Mouse (Mus musculus) natural killer cell, adult 2 months (primary cell): ENCODE measurements at regions not wholly inside any gene's neighbourhood (a gene's known extent, or its start where the extent isn't known, plus 50 kb on each side); places are given as distances from the start of the nearest gene placed in this dataset.
A peak's percentile ranks its signal among the peaks of the same experiment; 100 is the strongest.

Experiments
- DNase-seq, 2 experiments: peaks; one replicate each; pipeline ENCODE4 v3.0.0; 2022; ENCODE audit warnings: low spot score in 2 of 2

DNA sequence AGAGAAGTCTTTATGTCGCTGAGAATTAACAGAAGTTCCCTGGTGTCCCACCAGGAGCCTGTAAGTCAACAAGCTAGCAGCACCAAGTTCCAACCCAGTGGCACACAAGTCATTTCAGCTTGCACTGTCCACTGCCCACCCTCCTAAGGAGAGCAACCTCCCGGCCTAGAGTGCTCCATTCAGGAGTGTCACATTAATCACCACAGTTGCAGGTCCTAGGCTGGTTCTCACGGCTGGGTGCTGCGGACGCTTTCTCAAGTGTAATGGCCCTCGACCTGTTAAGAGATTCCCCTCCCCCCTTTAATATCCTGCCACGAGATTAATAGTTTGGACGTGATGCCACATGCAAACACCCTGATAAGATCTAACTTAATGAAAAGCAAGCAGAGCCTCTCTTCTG is 288.2 kb upstream of the Usp25 start:
- DNase-seq, result no peak

- DNase-seq, result no peak
Observed at GRCm38 (mm10) chr16:76718809-76719208, 294.7 kb upstream of the Usp25 start.

- DNase-seq, result no peak
Observed at GRCm38 (mm10) chr16:76718147-76718546, 295.4 kb upstream of the Usp25 start.

DNA sequence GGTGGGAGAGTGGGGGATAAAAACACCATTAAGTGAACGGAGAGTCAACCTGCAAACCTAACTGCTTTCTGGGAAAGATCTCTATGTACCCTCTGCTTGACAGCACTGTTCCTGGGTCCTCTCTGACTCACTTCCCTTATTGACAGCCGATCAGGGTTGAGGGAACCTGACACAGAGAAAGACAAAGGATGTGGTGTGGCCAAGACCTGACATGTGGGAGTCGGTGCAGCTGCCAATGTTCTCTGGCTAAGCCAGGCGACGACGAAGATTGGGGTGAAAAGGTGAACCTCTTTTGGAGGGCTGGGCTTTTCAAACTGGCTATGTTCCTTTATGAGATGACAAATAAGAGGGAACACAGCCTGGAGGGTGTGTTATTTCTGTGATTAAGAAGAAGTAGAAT is 318.6 kb upstream of the Usp25 start:
- DNase-seq, result peak; percentile 28 to 34

GRCm38 (mm10) chr16:76687735-76688447 is 314.3 kb upstream of the Nrip1 start:
- no peak for DNase-seq

DNA sequence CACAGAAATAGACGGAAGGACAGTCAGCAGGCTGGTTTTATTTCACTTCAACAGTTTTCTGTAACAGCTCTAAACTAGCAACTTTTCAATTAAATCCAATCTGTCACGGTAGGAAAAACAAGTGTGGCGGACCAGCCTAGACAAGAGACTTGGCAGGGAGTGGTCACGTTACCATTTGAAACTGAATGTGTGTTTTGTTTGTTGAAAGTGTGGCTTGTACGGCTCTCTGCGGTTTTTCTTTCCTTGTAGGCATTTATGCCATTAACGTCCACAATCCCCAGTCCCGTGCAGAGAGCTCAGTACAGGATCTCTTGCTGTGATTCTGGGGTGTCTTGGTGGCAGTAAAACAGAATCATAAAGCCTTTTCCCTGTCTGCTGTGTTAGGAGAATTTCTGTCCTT is 311.9 kb upstream of the Nrip1 start:
- no peak for DNase-seq

DNA sequence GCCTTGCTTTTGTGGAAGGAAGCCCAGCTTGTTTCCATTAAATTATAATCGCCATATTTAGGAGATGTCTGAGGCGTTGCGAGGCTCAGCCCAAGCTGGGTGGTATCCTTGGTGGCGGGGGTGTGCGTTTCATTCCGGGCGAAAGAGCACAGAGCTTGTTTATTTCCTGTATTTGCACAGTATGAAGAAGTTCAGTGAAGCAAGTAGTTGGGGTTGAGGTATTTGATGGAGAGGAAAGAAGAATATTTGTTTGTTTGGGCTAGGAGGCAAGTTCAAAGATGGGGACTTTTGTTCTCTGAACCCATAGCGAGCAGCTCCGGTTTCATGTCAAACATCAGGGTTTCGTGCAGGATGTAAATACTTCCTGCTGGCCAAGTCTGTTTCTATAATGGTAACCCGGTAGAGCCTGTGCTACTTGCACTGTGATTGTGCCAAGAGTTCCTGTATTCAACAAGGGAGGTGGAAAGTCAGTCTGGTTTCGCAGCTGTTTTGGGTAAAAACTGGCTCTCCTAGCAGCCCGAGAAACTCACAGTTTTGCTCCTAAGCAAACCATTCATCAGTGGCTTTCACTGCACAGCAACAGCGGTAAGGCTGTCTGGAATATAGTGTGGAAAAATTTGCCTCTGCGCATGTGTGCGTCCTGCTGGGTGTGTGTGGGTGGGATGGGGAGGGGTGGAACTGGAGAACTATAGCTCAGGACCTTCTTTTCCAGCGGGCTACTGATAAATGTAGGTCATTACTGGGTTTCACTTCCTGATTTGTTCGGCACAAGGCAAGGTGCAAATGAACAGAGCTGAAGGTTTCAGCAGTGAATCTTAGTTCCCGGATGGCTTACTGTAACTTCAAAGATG is 306.7 kb upstream of the Nrip1 start:
- peak; percentile 31 to 53 for DNase-seq

GRCm38 (mm10) chr16:76678885-76679284 is 305.3 kb upstream of the Nrip1 start:
- DNase-seq, result no peak

DNA sequence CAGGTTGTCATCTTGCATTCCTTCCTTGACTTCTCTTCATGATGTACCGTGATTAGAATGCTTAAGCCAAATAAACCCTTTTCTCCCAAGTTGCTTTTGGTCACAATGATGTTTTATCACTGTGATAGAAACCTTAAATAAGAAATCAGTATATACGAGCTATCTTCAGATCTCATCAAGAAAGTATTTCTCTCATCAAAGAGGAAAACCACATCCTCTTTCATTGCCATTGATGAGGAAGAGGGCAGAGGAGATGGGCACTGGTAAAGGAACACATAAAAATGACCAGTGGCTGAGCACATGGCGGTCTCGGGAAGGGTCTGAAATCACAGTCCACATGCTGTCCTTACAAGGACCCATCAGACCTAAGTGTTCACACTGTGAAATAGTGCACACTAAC is 296.2 kb upstream of the Nrip1 start:
- DNase-seq, result no peak

GRCm38 (mm10) chr16:76667046-76667445 is 293.4 kb upstream of the Nrip1 start:
- DNase-seq, result no peak

DNA sequence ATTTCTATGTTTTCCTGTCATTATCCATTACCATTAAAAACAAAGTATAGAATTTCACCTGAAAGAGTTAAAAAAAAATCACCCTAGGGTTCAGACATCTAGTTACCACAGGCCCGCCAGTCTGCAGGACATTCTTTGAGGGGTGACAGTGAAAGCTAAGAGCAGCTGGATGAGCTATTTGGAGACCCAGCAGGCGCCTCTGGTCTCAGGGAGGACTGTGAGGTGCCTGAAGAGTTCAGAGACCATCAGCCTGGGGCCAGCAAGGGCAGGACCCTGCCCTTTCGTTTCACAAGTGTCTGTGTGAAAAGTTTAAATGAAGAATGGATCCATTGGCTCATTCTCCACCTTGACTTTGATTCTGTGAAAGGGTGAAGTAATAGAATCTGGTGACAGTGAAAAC is 281.5 kb upstream of the Nrip1 start:
- DNase-seq, result no peak

DNA sequence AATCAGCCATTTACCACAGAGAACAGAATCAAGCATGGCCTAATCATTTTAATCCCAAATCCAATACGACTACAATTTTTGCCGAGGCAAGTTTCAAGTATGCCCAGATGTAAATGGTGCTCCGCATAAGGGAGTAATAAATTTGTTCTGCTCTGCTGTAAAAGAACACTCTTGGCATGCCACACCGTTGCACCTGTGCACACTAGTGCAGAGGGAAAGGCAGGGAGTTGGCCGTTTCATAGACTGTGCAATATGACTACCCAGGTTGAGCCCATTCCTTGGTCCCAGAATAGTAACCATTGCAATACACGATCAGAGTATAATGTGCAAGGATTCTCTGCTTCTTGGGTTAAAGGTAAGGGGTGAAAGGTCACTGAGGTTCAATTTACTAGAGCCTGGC is 270.7 kb upstream of the Nrip1 start:
- no peak for DNase-seq

DNA sequence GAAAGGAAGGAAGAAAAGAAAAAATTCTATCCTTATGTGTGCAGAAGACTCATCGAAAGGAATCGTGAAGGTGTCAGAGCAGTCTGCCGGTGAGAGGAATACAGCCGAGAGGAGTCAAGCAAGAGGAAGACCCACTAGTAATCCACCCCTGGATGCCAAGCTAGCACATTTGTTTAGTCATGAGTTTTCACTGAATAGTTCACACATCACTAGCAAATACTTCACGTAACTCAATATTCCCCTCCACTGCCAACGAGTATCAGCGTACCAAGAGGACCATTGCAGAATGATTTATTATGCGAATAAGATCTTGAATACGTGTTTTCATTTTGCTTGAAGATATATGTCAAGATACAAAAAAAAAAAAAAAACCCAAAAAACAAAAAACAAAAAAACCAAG is 270.2 kb upstream of the Nrip1 start:
- no peak for DNase-seq

DNA sequence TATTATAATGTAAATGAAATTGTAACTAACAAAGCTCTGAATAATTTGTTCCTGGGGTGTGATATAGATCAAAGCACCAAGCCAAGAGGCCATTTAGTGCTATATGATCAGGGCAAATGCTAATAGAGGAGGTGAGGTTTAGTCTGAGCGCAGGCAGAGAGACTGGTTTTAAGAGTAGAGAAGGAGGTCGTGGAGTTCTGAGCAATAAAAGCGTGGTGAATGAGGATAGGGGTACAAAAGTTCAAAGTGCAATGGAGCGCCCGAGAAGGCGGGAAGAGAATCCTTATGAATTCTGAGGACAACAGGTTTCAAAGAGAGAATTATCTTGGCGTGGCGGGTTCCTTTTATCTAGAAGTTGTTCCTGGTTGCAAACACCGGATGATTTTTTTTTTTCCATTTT is 261.5 kb upstream of the Nrip1 start:
- no peak for DNase-seq

DNA sequence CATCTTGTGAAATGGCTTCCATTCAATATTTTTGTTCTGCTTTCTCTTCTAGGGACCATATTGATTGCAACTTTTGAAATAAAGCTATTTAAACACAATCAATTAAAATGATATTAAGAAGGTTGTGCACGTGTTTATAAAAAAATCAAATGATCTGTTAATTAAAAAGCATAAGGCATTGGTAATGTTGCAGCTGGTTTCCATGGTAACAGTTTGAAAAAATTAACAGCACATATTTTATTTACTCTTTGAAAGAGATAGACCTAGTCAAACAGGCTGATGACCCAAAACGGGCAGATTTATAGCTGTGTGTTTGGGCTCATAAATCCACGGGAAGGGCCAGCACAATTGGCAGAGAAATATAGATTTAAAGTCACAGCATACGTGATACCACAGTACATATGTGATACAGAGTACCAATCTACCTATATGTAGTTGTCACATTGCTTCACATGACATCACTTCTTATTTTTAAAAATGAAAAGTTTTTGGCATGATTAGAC is 260.6 kb upstream of the Nrip1 start:
- no peak for DNase-seq

- no peak for DNase-seq
Observed at GRCm38 (mm10) chr16:76626142-76626541, 252.5 kb upstream of the Nrip1 start.

DNA sequence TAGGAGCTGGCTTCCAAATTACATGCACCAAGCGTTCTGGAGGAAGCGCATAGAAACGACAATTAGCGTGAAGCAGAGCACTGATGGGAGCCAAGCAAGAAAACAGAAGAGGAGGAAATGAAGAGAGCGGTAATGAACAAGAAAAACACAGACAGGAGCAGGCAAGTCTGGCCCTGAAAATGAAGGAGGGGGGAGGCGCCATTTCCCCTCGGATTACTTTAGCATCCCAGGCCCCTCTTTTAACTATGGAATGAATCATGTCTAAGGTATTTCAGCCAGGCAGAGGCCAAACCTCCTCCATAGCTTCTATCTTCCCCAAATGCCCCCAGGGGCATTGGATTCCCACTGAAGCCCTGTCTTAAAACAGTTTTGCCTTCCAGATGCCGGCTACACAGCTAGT is 248.1 kb upstream of the Nrip1 start:
- no peak for DNase-seq

- no peak for DNase-seq
Observed at GRCm38 (mm10) chr16:76618295-76618694, 244.7 kb upstream of the Nrip1 start.

GRCm38 (mm10) chr16:76611061-76611460 is 237.4 kb upstream of the Nrip1 start:
- no peak for DNase-seq

DNA sequence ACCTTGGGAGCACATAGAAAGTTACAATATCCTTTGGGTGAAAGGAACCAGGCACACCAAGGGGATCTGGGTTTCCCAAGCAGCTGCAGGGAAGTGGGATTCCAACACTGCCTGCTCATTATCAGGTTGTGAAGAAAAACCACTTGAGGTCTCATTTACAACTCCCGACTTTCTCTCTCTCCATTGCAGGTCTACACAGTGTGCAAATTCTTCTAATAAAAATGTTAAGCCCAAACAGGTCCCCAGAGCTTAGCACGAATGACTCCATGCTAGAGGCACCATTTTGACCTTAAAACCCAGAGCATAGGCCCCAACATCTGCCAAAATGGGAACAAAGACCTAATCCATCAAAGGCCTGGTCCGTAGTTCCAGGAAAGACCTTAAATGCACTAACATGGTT is 231.3 kb upstream of the Nrip1 start:
- DNase-seq, result no peak

- peak in 1 of 2 experiments; percentile 20 for DNase-seq
Observed at GRCm38 (mm10) chr16:76603846-76604258, 230.2 kb upstream of the Nrip1 start.

DNA sequence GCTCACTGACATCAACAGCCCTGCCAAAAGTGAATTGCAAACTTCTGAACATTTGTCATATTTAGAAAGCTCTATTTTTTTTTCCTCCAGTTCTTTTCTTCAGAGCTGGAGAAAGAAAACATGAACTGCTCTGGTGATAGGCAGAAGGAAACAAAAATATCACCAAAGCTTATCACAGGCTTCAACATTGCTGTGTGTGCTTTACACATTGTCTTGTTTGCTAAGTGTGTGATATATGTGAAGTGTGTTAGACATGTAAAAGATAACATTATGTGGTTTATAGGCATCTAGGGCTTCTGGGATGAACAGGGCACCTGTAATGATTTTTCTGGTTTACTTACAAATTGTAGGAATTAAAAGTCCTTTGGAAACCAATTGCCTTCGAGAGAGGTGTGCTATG is 229.8 kb upstream of the Nrip1 start:
- DNase-seq, result no peak

GRCm38 (mm10) chr16:76600131-76600530 is 226.5 kb upstream of the Nrip1 start:
- DNase-seq, result no peak
